Mouse (Mus musculus) heart, embryonic 14.5 days (tissue): ENCODE measurements at regions not wholly inside any gene's neighbourhood (a gene's known extent, or its start where the extent isn't known, plus 50 kb on each side); places are given as distances from the start of the nearest gene placed in this dataset.
"Not testable (repeated sequence)": the region's sequence is repeated elsewhere in the genome, so short reads cannot be mapped to it uniquely, and the experiment has no call there.

ENCODE experiments used
- ATAC-seq: fragments of 200-750 bp; cut with Nextera tagmentation; 2 replicates; pipeline ENCODE4 v1.8.0; 2017; ENCODE audit warnings: low read depth, moderate TSS enrichment; ENCODE audit not compliant: insufficient number of reproducible peaks, insufficient read depth, low FRiP score
- H3K27ac ChIP-seq, 2 experiments: fragments of 200-500 bp in 1 of 2; fragments of 300-500 bp in 1 of 2; sonication (generic) in 1 of 2; replicated peaks in 1 of 2; 2 replicates each; pipeline ENCODE4 v1.5.1; 2012 to 2014; ENCODE audit warnings: low read depth in 2 of 2, low read length in 2 of 2, control low read depth in 1 of 2, mild to moderate bottlenecking in 1 of 2, mixed read lengths in 1 of 2; ENCODE audit not compliant: control insufficient read depth in 1 of 2, insufficient read depth in 1 of 2
- H3K27me3 ChIP-seq: fragments of 300-500 bp; sonication (generic); 2 replicates; pipeline ENCODE4 v1.6.1; 2014; ENCODE audit warnings: mild to moderate bottlenecking, low read length, control low read depth; ENCODE audit not compliant: control insufficient read depth, insufficient read depth
- H3K36me3 ChIP-seq: fragments of 300-500 bp; sonication (generic); 2 replicates; pipeline ENCODE4 v1.6.1; 2014; ENCODE audit warnings: mild to moderate bottlenecking, control low read depth, low read length, mixed read lengths; ENCODE audit not compliant: control insufficient read depth, insufficient read depth
- H3K4me1 ChIP-seq, 2 experiments: fragments of 200-500 bp in 1 of 2; fragments of 300-500 bp in 1 of 2; sonication (generic) in 1 of 2; 2 replicates each; pipeline ENCODE4 v1.6.1; 2012 to 2014; ENCODE audit warnings: low read length in 2 of 2, control low read depth in 1 of 2, mixed read lengths in 1 of 2; ENCODE audit not compliant: control insufficient read depth in 2 of 2, insufficient read depth in 2 of 2
- H3K4me2 ChIP-seq: fragments of 300-500 bp; sonication (generic); 2 replicates; pipeline ENCODE4 v1.6.1; 2014; ENCODE audit warnings: mild to moderate bottlenecking, low read length
- H3K4me3 ChIP-seq, 2 experiments: fragments of 200-500 bp in 1 of 2; fragments of 300-500 bp in 1 of 2; sonication (generic) in 1 of 2; 2 replicates each; pipeline ENCODE4 v1.5.1; 2012 to 2014; ENCODE audit warnings: low read length in 2 of 2, mild to moderate bottlenecking in 2 of 2, control low read depth in 1 of 2, low read depth in 1 of 2, moderate library complexity in 1 of 2; ENCODE audit not compliant: control insufficient read depth in 1 of 2, insufficient read depth in 1 of 2
- H3K9ac ChIP-seq: fragments of 300-500 bp; sonication (generic); 2 replicates; pipeline ENCODE4 v1.6.1; 2014; ENCODE audit warnings: mild to moderate bottlenecking, low read length
- H3K9me3 ChIP-seq: fragments of 300-500 bp; sonication (generic); 2 replicates; pipeline ENCODE4 v1.6.1; 2016; ENCODE audit warnings: low read length, control low read depth; ENCODE audit not compliant: control insufficient read depth
- WGBS: fragments of 180-500 bp; shearing (Covaris S2); extraction: QIAGEN DNeasy Blood & Tissue Kit; methylation state at CpG from one replicate; pipeline ENCODE4 v1.1.7; 2014; 5-methylcytosine and 5-hydroxymethylcytosine counted together

- H3K4me2 ChIP-seq: no peak overlapping the region
- H3K4me3 ChIP-seq: no peak overlapping the region
- 65% methylated on average over 2 of the region's 2 CpGs for WGBS
- no peaks in the 10 kb centered on the region for H3K9me3 ChIP-seq
- H3K4me1 ChIP-seq: no peaks in the 10 kb centered on the region
- no peaks in the 10 kb centered on the region for H3K36me3 ChIP-seq
- no peak overlapping the region for H3K27ac ChIP-seq
- H3K9ac ChIP-seq: no peak overlapping the region
- ATAC-seq: no peak
- H3K27me3 ChIP-seq: no peaks in the 10 kb centered on the region
Observed at GRCm38 (mm10) chr5:40177982-40178748, 422.9 kb upstream of the Hs3st1 start.

- no peak overlapping the region for H3K9ac ChIP-seq
- no peak for ATAC-seq
- no peak overlapping the region for H3K4me2 ChIP-seq
- no peaks in the 10 kb centered on the region for H3K4me1 ChIP-seq
- no peaks in the 10 kb centered on the region for H3K27me3 ChIP-seq
- H3K4me3 ChIP-seq: no peak overlapping the region
- H3K27ac ChIP-seq: no peak overlapping the region
- H3K9me3 ChIP-seq: no peaks in the 10 kb centered on the region
- 70% methylated on average over 3 of the region's 3 CpGs for WGBS
- no peaks in the 10 kb centered on the region for H3K36me3 ChIP-seq
Observed at GRCm38 (mm10) chr5:40136740-40137285, 381.5 kb upstream of the Hs3st1 start.

GRCm38 (mm10) chr5:40124337-40124736 is 369.1 kb upstream of the Hs3st1 start:
- no peak for ATAC-seq
- no peak overlapping the region for H3K27ac ChIP-seq
- no peaks in the 10 kb centered on the region for H3K27me3 ChIP-seq
- no peak overlapping the region for H3K4me3 ChIP-seq
- WGBS: 50% methylated on average over 1 of the region's 1 CpGs
- H3K4me1 ChIP-seq: no peaks in the 10 kb centered on the region
- no peaks in the 10 kb centered on the region for H3K36me3 ChIP-seq
- H3K4me2 ChIP-seq: no peak overlapping the region
- no peak overlapping the region for H3K9ac ChIP-seq
- H3K9me3 ChIP-seq: no peaks in the 10 kb centered on the region

- Histone ChIP-seq H3K27ac (no peak overlapping the region), H3K9ac (no peak overlapping the region), H3K27me3 (no peaks in the 10 kb centered on the region), H3K4me1 (no peaks in the 10 kb centered on the region), H3K36me3 (no peaks in the 10 kb centered on the region), H3K4me2 (no peak overlapping the region), H3K4me3 (no peak overlapping the region), H3K9me3 (no peaks in the 10 kb centered on the region)
- ATAC-seq: no peak
Observed at GRCm38 (mm10) chr5:40116849-40117248, 361.6 kb upstream of the Hs3st1 start.

- not testable (repeated sequence) for H3K4me1 ChIP-seq, H3K9ac ChIP-seq, H3K4me2 ChIP-seq, H3K4me3 ChIP-seq, ATAC-seq, H3K27me3 ChIP-seq, H3K27ac ChIP-seq, H3K36me3 ChIP-seq, H3K9me3 ChIP-seq
- 76% methylated on average over 5 of the region's 5 CpGs for WGBS
Observed at GRCm38 (mm10) chr5:40089576-40089975, 334.3 kb upstream of the Hs3st1 start.

- no peaks in the 10 kb centered on the region for H3K9me3 ChIP-seq
- H3K27ac ChIP-seq: no peak overlapping the region
- H3K27me3 ChIP-seq: no peaks in the 10 kb centered on the region
- H3K36me3 ChIP-seq: no peaks in the 10 kb centered on the region
- no peak overlapping the region for H3K4me3 ChIP-seq
- no peak overlapping the region for H3K4me2 ChIP-seq
- no peak for ATAC-seq
- WGBS: 47% methylated on average over 5 of the region's 5 CpGs
- H3K4me1 ChIP-seq: no peaks in the 10 kb centered on the region
- no peak overlapping the region for H3K9ac ChIP-seq
Observed at GRCm38 (mm10) chr5:40045288-40045687, 290.0 kb upstream of the Hs3st1 start.

GRCm38 (mm10) chr5:40034452-40034851 is 279.2 kb upstream of the Hs3st1 start:
- Histone ChIP-seq H3K4me3 (no peak overlapping the region), H3K36me3 (no peaks in the 10 kb centered on the region), H3K4me2 (no peak overlapping the region), H3K27ac (no peak overlapping the region), H3K9me3 (no peaks in the 10 kb centered on the region), H3K9ac (no peak overlapping the region), H3K27me3 (no peaks in the 10 kb centered on the region), H3K4me1 (no peaks in the 10 kb centered on the region)
- ATAC-seq: no peak
- 74% methylated on average over 5 of the region's 5 CpGs for WGBS

GRCm38 (mm10) chr5:40033686-40034085 is 278.4 kb upstream of the Hs3st1 start:
- H3K4me3 ChIP-seq: no peak overlapping the region
- no peaks in the 10 kb centered on the region for H3K36me3 ChIP-seq
- ATAC-seq: no peak
- H3K4me2 ChIP-seq: no peak overlapping the region
- H3K27ac ChIP-seq: no peak overlapping the region
- no peak overlapping the region for H3K9ac ChIP-seq
- WGBS: 58% methylated on average over 2 of the region's 2 CpGs
- no peaks in the 10 kb centered on the region for H3K4me1 ChIP-seq
- no peaks in the 10 kb centered on the region for H3K27me3 ChIP-seq
- H3K9me3 ChIP-seq: no peaks in the 10 kb centered on the region
